Mouse (Mus musculus): ENCODE data around the gene Olfr1424. TPM values are rescaled to one million over a fixed set of nuclear protein-coding genes. Genes with fewer than 3 reads are reported as not detected.
"Not testable (repeated sequence)": the region's sequence is repeated elsewhere in the genome, so short reads cannot be mapped to it uniquely, and the experiment has no call there.

Gene Olfr1424
- not detected in 2 replicates for total RNA-seq (2014; rRNA removed; ENCODE audit: low replicate concordance)
- not detected in 2 replicates for polyA plus RNA-seq (2015; fragmentation: Nextera tagmentation; extraction: Ambion mirVana)

- WGBS, result 90% methylated on average over 1 of the region's 1 CpGs
- H3K9me3 ChIP-seq (replicated peaks; ENCODE audit: control insufficient read depth, low read length); H3K4me2 ChIP-seq (ENCODE audit: low read depth, low read length); DNase-seq (ENCODE audit: low spot score); H3K4me3 ChIP-seq (ENCODE audit: low read depth, low read length); H3K9ac ChIP-seq (replicated peaks; ENCODE audit: low read depth, low read length); H3K27ac ChIP-seq (ENCODE audit: low read depth); H3K4me1 ChIP-seq (ENCODE audit: control insufficient read depth, insufficient read depth); ATAC-seq (ENCODE audit: insufficient read depth, low read depth); H3K27me3 ChIP-seq (ENCODE audit: control insufficient read depth, insufficient read depth, low read length); H3K36me3 ChIP-seq (replicated peaks; ENCODE audit: control insufficient read depth, insufficient read depth, low read length): not testable (repeated sequence)
Observed at GRCm38 (mm10) chr19:12062582-12062981, at the start of gene Olfr1424. Gene Olfr1424, minus strand, starts transcription at chr19:12062682.

- Histone ChIP-seq H3K4me3 (ENCODE audit: low read depth, low read length) (no peak overlapping the region), H3K27me3 (ENCODE audit: control insufficient read depth, insufficient read depth, low read length) (no peaks in the 10 kb centered on the region), H3K27ac (ENCODE audit: low read depth) (no peak overlapping the region), H3K4me2 (ENCODE audit: low read depth, low read length) (no peak overlapping the region), H3K36me3 (replicated peaks; ENCODE audit: control insufficient read depth, insufficient read depth, low read length) (no peaks in the 10 kb centered on the region), H3K9ac (replicated peaks; ENCODE audit: low read depth, low read length) (no peak overlapping the region), H3K9me3 (replicated peaks; ENCODE audit: control insufficient read depth, low read length) (no peaks in the 10 kb centered on the region), H3K4me1 (ENCODE audit: control insufficient read depth, insufficient read depth) (no peaks in the 10 kb centered on the region)
- ATAC-seq (ENCODE audit: insufficient read depth, low read depth), result no peak
- DNase-seq (ENCODE audit: low spot score), result no peak
- 35% methylated on average over 1 of the region's 1 CpGs for WGBS
- TF ChIP-seq CTCF (IDR thresholded peaks at IDR 0.05; ENCODE audit: low read depth) (no peak), EP300 (IDR thresholded peaks at IDR 0.05; ENCODE audit: low read depth) (no peak)
Observed at GRCm38 (mm10) chr19:12104541-12104940, 42.1 kb upstream of the Olfr1424 start.

GRCm38 (mm10) chr19:12103234-12103633 lies 40.8 kb upstream of the Olfr1424 start, which contains the start of gene Olfr1427:
Gene Olfr1427, minus strand, starts transcription at chr19:12103334.
- Histone ChIP-seq H3K27me3 (ENCODE audit: control insufficient read depth, insufficient read depth, low read length) (no peaks in the 10 kb centered on the region), H3K4me1 (ENCODE audit: control insufficient read depth, insufficient read depth) (no peaks in the 10 kb centered on the region), H3K9me3 (replicated peaks; ENCODE audit: control insufficient read depth, low read length) (no peaks in the 10 kb centered on the region), H3K4me3 (ENCODE audit: low read depth, low read length) (no peak within 1 kb of the TSS), H3K27ac (ENCODE audit: low read depth) (no peak within 1 kb of the TSS), H3K4me2 (ENCODE audit: low read depth, low read length) (no peak within 1 kb of the TSS), H3K9ac (replicated peaks; ENCODE audit: low read depth, low read length) (no peak within 1 kb of the TSS), H3K36me3 (replicated peaks; ENCODE audit: control insufficient read depth, insufficient read depth, low read length) (no peaks in the 10 kb centered on the region)
- 88% methylated on average over 2 of the region's 2 CpGs for WGBS
- TF ChIP-seq EP300 (IDR thresholded peaks at IDR 0.05; ENCODE audit: low read depth) (no peak), CTCF (IDR thresholded peaks at IDR 0.05; ENCODE audit: low read depth) (no peak)
- ATAC-seq (ENCODE audit: insufficient read depth, low read depth) (no peak), DNase-seq (ENCODE audit: low spot score) (no peak)

GRCm38 (mm10) chr19:12091913-12092312 lies 29.4 kb upstream of the Olfr1424 start, which contains the start of gene Olfr1426:
Gene Olfr1426, minus strand, starts transcription at chr19:12092013.
- DNase-seq (ENCODE audit: low spot score) (no peak), ATAC-seq (ENCODE audit: insufficient read depth, low read depth) (no peak)
- no peaks in the 10 kb centered on the region for H3K27me3 ChIP-seq (ENCODE audit: control insufficient read depth, insufficient read depth, low read length)
- H3K4me1 ChIP-seq (ENCODE audit: control insufficient read depth, insufficient read depth), result no peaks in the 10 kb centered on the region
- no peaks in the 10 kb centered on the region for H3K9me3 ChIP-seq (replicated peaks; ENCODE audit: control insufficient read depth, low read length)
- no peak within 1 kb of the TSS for H3K9ac ChIP-seq (replicated peaks; ENCODE audit: low read depth, low read length)
- no peak within 1 kb of the TSS for H3K4me2 ChIP-seq (ENCODE audit: low read depth, low read length)
- H3K36me3 ChIP-seq (replicated peaks; ENCODE audit: control insufficient read depth, insufficient read depth, low read length), result no peaks in the 10 kb centered on the region
- no peak within 1 kb of the TSS for H3K27ac ChIP-seq (ENCODE audit: low read depth)
- no peak for TF ChIP-seq CTCF (IDR thresholded peaks at IDR 0.05; ENCODE audit: low read depth)
- no peak for TF ChIP-seq EP300 (IDR thresholded peaks at IDR 0.05; ENCODE audit: low read depth)
- 48% methylated on average over 1 of the region's 1 CpGs for WGBS
- H3K4me3 ChIP-seq (ENCODE audit: low read depth, low read length), result no peak within 1 kb of the TSS

- H3K27me3 ChIP-seq (ENCODE audit: control insufficient read depth, insufficient read depth, low read length); H3K9ac ChIP-seq (replicated peaks; ENCODE audit: low read depth, low read length); H3K4me3 ChIP-seq (ENCODE audit: low read depth, low read length); H3K9me3 ChIP-seq (replicated peaks; ENCODE audit: control insufficient read depth, low read length); ATAC-seq (ENCODE audit: insufficient read depth, low read depth); H3K4me2 ChIP-seq (ENCODE audit: low read depth, low read length); H3K36me3 ChIP-seq (replicated peaks; ENCODE audit: control insufficient read depth, insufficient read depth, low read length); H3K27ac ChIP-seq (ENCODE audit: low read depth); DNase-seq (ENCODE audit: low spot score); H3K4me1 ChIP-seq (ENCODE audit: control insufficient read depth, insufficient read depth): not testable (repeated sequence)
- WGBS, result 70% methylated on average over 4 of the region's 4 CpGs
Observed at GRCm38 (mm10) chr19:12077631-12078030, 15.1 kb upstream of the Olfr1424 start, which contains the start of gene Olfr1425. Gene Olfr1425, minus strand, starts transcription at chr19:12077731.

- H3K4me2 ChIP-seq (ENCODE audit: low read depth, low read length), result not testable (repeated sequence)
Observed at GRCm38 (mm10) chr19:12069546-12069945, 7.1 kb upstream of the Olfr1424 start.

GRCm38 (mm10) chr19:12067806-12068205 lies 5.3 kb upstream of the Olfr1424 start:
- ATAC-seq (ENCODE audit: insufficient read depth, low read depth); H3K4me1 ChIP-seq (ENCODE audit: control insufficient read depth, insufficient read depth); H3K9me3 ChIP-seq (replicated peaks; ENCODE audit: control insufficient read depth, low read length); H3K9ac ChIP-seq (replicated peaks; ENCODE audit: low read depth, low read length); H3K27ac ChIP-seq (ENCODE audit: low read depth); H3K4me2 ChIP-seq (ENCODE audit: low read depth, low read length); DNase-seq (ENCODE audit: low spot score); H3K27me3 ChIP-seq (ENCODE audit: control insufficient read depth, insufficient read depth, low read length); H3K4me3 ChIP-seq (ENCODE audit: low read depth, low read length); H3K36me3 ChIP-seq (replicated peaks; ENCODE audit: control insufficient read depth, insufficient read depth, low read length): not testable (repeated sequence)
- WGBS, result 52% methylated on average over 1 of the region's 1 CpGs

More at GRCm38 (mm10) chr19:12069546-12069945, 7.1 kb upstream of the Olfr1424 start:
- not testable (repeated sequence) for H3K9me3 ChIP-seq (replicated peaks; ENCODE audit: control insufficient read depth, low read length); H3K36me3 ChIP-seq (replicated peaks; ENCODE audit: control insufficient read depth, insufficient read depth, low read length); ATAC-seq (ENCODE audit: insufficient read depth, low read depth); DNase-seq (ENCODE audit: low spot score); H3K9ac ChIP-seq (replicated peaks; ENCODE audit: low read depth, low read length); H3K27ac ChIP-seq (ENCODE audit: low read depth); H3K4me3 ChIP-seq (ENCODE audit: low read depth, low read length); H3K27me3 ChIP-seq (ENCODE audit: control insufficient read depth, insufficient read depth, low read length); H3K4me1 ChIP-seq (ENCODE audit: control insufficient read depth, insufficient read depth)
- 69% methylated on average over 1 of the region's 1 CpGs for WGBS

Data from heart, postnatal 0 days (tissue).